Mouse (Mus musculus) layer of hippocampus, postnatal 14 days (tissue): ENCODE measurements at regions not wholly inside any gene's neighbourhood (a gene's known extent, or its start where the extent isn't known, plus 50 kb on each side); places are given as distances from the start of the nearest gene placed in this dataset.
A peak's percentile ranks its signal among the peaks of the same experiment; 100 is the strongest.

Source experiments
- DNase-seq, 2 experiments: peaks; one replicate each; pipeline ENCODE4 v3.0.0; 2021 to 2022; ENCODE audit warnings: low spot score in 2 of 2, mixed read lengths in 1 of 2

GRCm38 (mm10) chr1:61552577-61553517 lies 85.8 kb upstream of the Pard3b start:
- peak in 1 of 2 experiments; percentile 41 for DNase-seq

GRCm38 (mm10) chr1:61559514-61559913 lies 79.1 kb upstream of the Pard3b start:
- DNase-seq: no peak

GRCm38 (mm10) chr1:61562091-61562490 lies 76.5 kb upstream of the Pard3b start:
- DNase-seq: no peak

- no peak for DNase-seq
These were observed 73.2 kb upstream of the Pard3b start for GRCm38 (mm10) chr1:61565471-61565870.

- DNase-seq: no peak
These were observed 64.3 kb upstream of the Pard3b start for GRCm38 (mm10) chr1:61574276-61574675.

GRCm38 (mm10) chr1:61576758-61577157 lies 61.9 kb upstream of the Pard3b start:
- DNase-seq: no peak

- DNase-seq: no peak
These were observed 51.4 kb upstream of the Pard3b start for GRCm38 (mm10) chr1:61587251-61587650.
